Mouse (Mus musculus) heart, postnatal 0 days (tissue): ENCODE measurements at regions not wholly inside any gene's neighbourhood (a gene's known extent, or its start where the extent isn't known, plus 50 kb on each side); places are given as distances from the start of the nearest gene placed in this dataset.

Experiments
- ATAC-seq: fragments of 200-750 bp; cut with Nextera tagmentation; 2 replicates; pipeline ENCODE4 v1.8.0; 2017; ENCODE audit warnings: low read depth, moderate number of reproducible peaks, moderate library complexity; ENCODE audit not compliant: insufficient read depth
- DNase-seq: peaks from one replicate; pipeline ENCODE4 v3.0.0-alpha.2; 2016; ENCODE audit warnings: low spot score
- H3K27ac ChIP-seq: fragments of 300-500 bp; sonication (generic); 2 replicates; pipeline ENCODE4 v1.5.1; 2014; ENCODE audit warnings: low read depth, mild to moderate bottlenecking
- H3K27me3 ChIP-seq: fragments of 300-500 bp; sonication (generic); 2 replicates; pipeline ENCODE4 v1.6.1; 2014; ENCODE audit warnings: low read length, mixed read lengths; ENCODE audit not compliant: control insufficient read depth, insufficient read depth
- H3K36me3 ChIP-seq: fragments of 300-500 bp; sonication (generic); replicated peaks from 2 replicates; pipeline ENCODE4 v1.6.1; 2014; ENCODE audit warnings: low read length, mixed read lengths; ENCODE audit not compliant: control insufficient read depth, insufficient read depth
- H3K4me1 ChIP-seq: fragments of 300-500 bp; sonication (generic); 2 replicates; pipeline ENCODE4 v1.6.1; 2014; ENCODE audit warnings: antibody characterized with exemption; ENCODE audit not compliant: control insufficient read depth, insufficient read depth
- H3K4me2 ChIP-seq: fragments of 300-500 bp; sonication (generic); 2 replicates; pipeline ENCODE4 v1.6.1; 2014; ENCODE audit warnings: low read depth, mild to moderate bottlenecking, low read length, moderate library complexity
- H3K4me3 ChIP-seq: fragments of 300-500 bp; sonication (generic); 2 replicates; pipeline ENCODE4 v1.5.1; 2014; ENCODE audit warnings: low read depth, low read length
- H3K9ac ChIP-seq: fragments of 300-500 bp; sonication (generic); replicated peaks from 2 replicates; pipeline ENCODE4 v1.6.1; 2014; ENCODE audit warnings: low read depth, low read length, mixed read lengths
- H3K9me3 ChIP-seq: fragments of 300-500 bp; sonication (generic); replicated peaks from 2 replicates; pipeline ENCODE4 v1.6.1; 2016; ENCODE audit warnings: low read length; ENCODE audit not compliant: control insufficient read depth
- CTCF ChIP-seq: IDR thresholded peaks from 2 replicates; pipeline ENCODE4 v1.5.1; 2016; ENCODE audit warnings: antibody characterized with exemption, control low read depth, low read depth
- EP300 ChIP-seq: IDR thresholded peaks from 2 replicates; pipeline ENCODE4 v1.6.1; 2016; ENCODE audit warnings: antibody characterized with exemption, low read depth
- WGBS: fragments of 180-500 bp; shearing (Covaris S2); extraction: QIAGEN DNeasy Blood & Tissue Kit; methylation state at CpG from one replicate; pipeline ENCODE4 v1.1.7; 2014; 5-methylcytosine and 5-hydroxymethylcytosine counted together

DNA sequence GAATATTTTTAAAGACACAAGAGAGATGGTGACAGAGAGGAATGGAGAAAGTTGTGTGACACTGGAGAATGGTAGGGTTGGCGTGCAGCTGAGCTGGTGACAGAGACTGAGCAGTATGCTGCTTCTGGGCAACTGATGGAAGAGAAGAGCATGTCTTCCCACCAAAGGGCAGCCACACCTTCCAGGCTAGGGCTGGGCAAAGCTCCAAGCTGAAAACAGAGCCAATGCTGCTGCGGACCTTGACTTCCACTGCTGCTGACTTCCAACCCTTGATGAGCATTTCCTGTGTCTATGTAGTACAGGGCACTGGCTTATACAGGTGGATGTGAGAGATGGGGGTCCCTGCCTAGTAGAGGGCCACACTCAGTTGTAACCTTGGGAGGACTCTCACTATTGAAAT lies 418.7 kb downstream of the Pik3r1 start:
- H3K4me2 ChIP-seq, result no peak overlapping the region
- DNase-seq (no peak), ATAC-seq (no peak)
- H3K4me3 ChIP-seq, result no peak overlapping the region
- H3K9me3 ChIP-seq, result no peaks in the 10 kb centered on the region
- WGBS, result 71% methylated on average over 2 of the region's 2 CpGs
- no peak for TF ChIP-seq CTCF
- TF ChIP-seq EP300, result no peak
- no peaks in the 10 kb centered on the region for H3K27me3 ChIP-seq
- H3K36me3 ChIP-seq, result no peaks in the 10 kb centered on the region
- H3K27ac ChIP-seq, result no peak overlapping the region
- H3K4me1 ChIP-seq, result no peaks in the 10 kb centered on the region
- H3K9ac ChIP-seq, result no peak overlapping the region

- Histone ChIP-seq H3K4me2 (no peak overlapping the region), H3K9ac (no peak overlapping the region), H3K27me3 (no peaks in the 10 kb centered on the region), H3K9me3 (no peaks in the 10 kb centered on the region), H3K36me3 (no peaks in the 10 kb centered on the region), H3K27ac (no peak overlapping the region), H3K4me3 (no peak overlapping the region), H3K4me1 (no peaks in the 10 kb centered on the region)
- TF ChIP-seq EP300, result no peak
- TF ChIP-seq CTCF, result no peak
- DNase-seq (no peak), ATAC-seq (no peak)
- 77% methylated on average over 3 of the region's 3 CpGs for WGBS
These were observed 429.6 kb downstream of the Pik3r1 start for GRCm38 (mm10) chr13:101338280-101338872.

- Histone ChIP-seq H3K27me3 (no peaks in the 10 kb centered on the region), H3K9ac (no peak overlapping the region), H3K4me3 (no peak overlapping the region), H3K4me2 (no peak overlapping the region), H3K27ac (peak overlapping the region; percentile 64), H3K9me3 (no peaks in the 10 kb centered on the region), H3K36me3 (no peaks in the 10 kb centered on the region), H3K4me1 (peaks cover 13% of the 10 kb centered on the region; the same call in 1 of the 2 replicates)
- TF ChIP-seq EP300, result no peak
- TF ChIP-seq CTCF, result no peak
- no peak for ATAC-seq
- DNase-seq, result no peak
- WGBS, result 34% methylated on average over 4 of the region's 4 CpGs
These were observed 449.4 kb downstream of the Pik3r1 start for GRCm38 (mm10) chr13:101318621-101319020.

DNA sequence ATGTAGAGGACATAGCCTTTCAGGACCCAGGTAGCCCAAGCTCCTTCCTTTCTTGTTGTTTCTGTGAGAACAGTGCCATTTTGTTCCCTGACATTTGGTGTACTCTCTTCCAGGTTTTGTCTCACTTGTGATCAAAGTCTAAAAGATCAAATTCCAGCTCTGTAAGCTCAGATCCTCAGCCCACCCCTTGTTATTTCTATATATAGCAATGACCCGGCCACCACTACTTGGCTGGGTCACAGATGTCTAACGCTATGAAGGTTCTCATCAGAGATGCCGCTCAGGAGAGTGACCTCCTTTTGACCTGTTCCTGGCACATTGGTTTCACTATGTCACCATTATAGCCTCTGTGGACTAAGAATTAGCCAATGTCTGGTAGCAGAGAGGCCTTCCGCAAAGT lies 451.7 kb downstream of the Pik3r1 start:
- ATAC-seq, result peak; percentile 55
- no peak overlapping the region for H3K4me2 ChIP-seq
- TF ChIP-seq EP300 (no peak), CTCF (no peak)
- WGBS, result 42% methylated on average over 4 of the region's 4 CpGs
- H3K4me1 ChIP-seq, result peaks cover 14% of the 10 kb centered on the region
- no peaks in the 10 kb centered on the region for H3K36me3 ChIP-seq
- no peak for DNase-seq
- H3K9ac ChIP-seq, result no peak overlapping the region
- H3K27me3 ChIP-seq, result no peaks in the 10 kb centered on the region
- H3K9me3 ChIP-seq, result no peaks in the 10 kb centered on the region
- no peak overlapping the region for H3K4me3 ChIP-seq
- H3K27ac ChIP-seq, result no peak overlapping the region

DNA sequence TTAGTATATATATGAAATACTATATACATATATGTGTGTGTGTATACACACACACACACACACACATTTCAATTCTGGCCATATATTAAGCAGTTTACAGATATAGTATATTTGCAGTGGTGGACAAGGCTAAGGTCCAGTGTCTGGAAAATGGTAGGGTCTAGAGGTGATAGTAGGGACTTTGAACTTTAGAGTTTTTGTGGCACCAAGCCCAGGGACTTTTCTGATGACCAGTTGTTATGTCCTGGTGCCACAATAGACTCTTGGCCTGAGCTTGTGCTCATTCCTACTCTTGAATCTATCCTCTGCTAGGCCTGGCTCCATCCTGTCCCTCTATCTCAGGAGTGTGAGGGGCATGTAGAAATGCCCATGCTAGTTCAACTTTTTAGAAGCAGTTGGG lies 454.0 kb downstream of the Pik3r1 start:
- peaks cover 17% of the 10 kb centered on the region for H3K4me1 ChIP-seq
- TF ChIP-seq CTCF (no peak), EP300 (no peak)
- no peak for DNase-seq
- no peak overlapping the region for H3K27ac ChIP-seq
- ATAC-seq, result no peak
- H3K36me3 ChIP-seq, result no peaks in the 10 kb centered on the region
- H3K27me3 ChIP-seq, result no peaks in the 10 kb centered on the region
- no peak overlapping the region for H3K4me3 ChIP-seq
- H3K9ac ChIP-seq, result no peak overlapping the region
- H3K4me2 ChIP-seq, result no peak overlapping the region
- H3K9me3 ChIP-seq, result no peaks in the 10 kb centered on the region

GRCm38 (mm10) chr13:101311634-101312314 lies 456.2 kb downstream of the Pik3r1 start:
- peaks cover 11% of the 10 kb centered on the region for H3K4me1 ChIP-seq
- TF ChIP-seq CTCF, result no peak
- no peak for TF ChIP-seq EP300
- DNase-seq, result no peak
- no peaks in the 10 kb centered on the region for H3K27me3 ChIP-seq
- H3K27ac ChIP-seq, result no peak overlapping the region
- 50% methylated on average over 3 of the region's 3 CpGs for WGBS
- ATAC-seq, result no peak
- H3K9ac ChIP-seq, result no peak overlapping the region
- no peaks in the 10 kb centered on the region for H3K36me3 ChIP-seq
- no peak overlapping the region for H3K4me2 ChIP-seq
- no peaks in the 10 kb centered on the region for H3K9me3 ChIP-seq
- H3K4me3 ChIP-seq, result no peak overlapping the region
